Mouse (Mus musculus): ENCODE measurements around the gene Ech1. TPM values are rescaled to one million over a fixed set of nuclear protein-coding genes. Genes with fewer than 3 reads are reported as not detected.
A peak's percentile ranks its signal among the peaks of the same experiment; 100 is the strongest.

Gene Ech1
- polyA plus RNA-seq, 1 experiment from 2014 or later: 107 TPM

DNA sequence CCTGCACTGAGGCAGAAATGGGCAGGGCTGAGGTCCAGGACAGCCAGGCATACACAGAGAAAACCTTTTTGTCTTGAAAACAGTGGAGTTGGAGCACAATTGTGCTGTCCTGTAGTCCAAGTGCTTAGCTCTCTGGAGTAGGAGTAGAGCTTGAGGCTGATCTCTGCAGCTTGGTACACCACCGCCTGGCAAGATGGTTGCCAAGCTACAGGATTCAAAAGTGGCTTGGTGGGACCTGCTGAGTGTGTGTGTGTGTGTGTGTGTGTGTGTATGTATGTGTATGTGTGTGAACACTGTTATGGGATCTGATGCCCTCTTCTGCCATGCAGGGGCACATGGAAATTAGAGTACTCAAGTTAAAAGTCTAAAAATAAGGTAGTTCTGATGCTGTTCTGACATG lies 2.5 kb upstream of the Ech1 start:
- Histone ChIP-seq H3K4me1 (ENCODE audit: control insufficient read depth, insufficient read depth, low read length) (peaks cover 9% of the 10 kb centered on the region), H3K9me3 (replicated peaks; ENCODE audit: control insufficient read depth, low read length) (no peaks in the 10 kb centered on the region), H3K36me3 (ENCODE audit: control insufficient read depth, insufficient read depth, low read length) (peaks cover 59% of the 10 kb centered on the region), H3K9ac (ENCODE audit: low read length) (no peak overlapping the region), H3K4me3 (ENCODE audit: low read depth, low read length) (no peak overlapping the region), H3K27ac (ENCODE audit: low read depth, low read length) (no peak overlapping the region), H3K4me2 (ENCODE audit: low read length) (no peak overlapping the region), H3K27me3 (replicated peaks; ENCODE audit: control insufficient read depth, insufficient read depth, low read length) (no peaks in the 10 kb centered on the region)
- WGBS: 63% methylated on average over 1 of the region's 1 CpGs
- DNase-seq (ENCODE audit: low spot score) (no peak), ATAC-seq (no peak)

- H3K9me3 ChIP-seq (replicated peaks; ENCODE audit: control insufficient read depth, low read length): no peaks in the 10 kb centered on the region
- H3K27me3 ChIP-seq (replicated peaks; ENCODE audit: control insufficient read depth, insufficient read depth, low read length): no peaks in the 10 kb centered on the region
- no peak for DNase-seq (ENCODE audit: low spot score)
- peaks cover 52% of the 10 kb centered on the region for H3K36me3 ChIP-seq (ENCODE audit: control insufficient read depth, insufficient read depth, low read length)
- H3K9ac ChIP-seq (ENCODE audit: low read length): no peak overlapping the region
- 57% methylated on average over 10 of the region's 10 CpGs for WGBS
- peaks cover 9% of the 10 kb centered on the region for H3K4me1 ChIP-seq (ENCODE audit: control insufficient read depth, insufficient read depth, low read length)
- H3K4me2 ChIP-seq (ENCODE audit: low read length): no peak overlapping the region
- no peak overlapping the region for H3K4me3 ChIP-seq (ENCODE audit: low read depth, low read length)
- ATAC-seq: no peak
- H3K27ac ChIP-seq (ENCODE audit: low read depth, low read length): no peak overlapping the region
Measured at GRCm38 (mm10) chr7:28822993-28823903, 1.8 kb upstream of the Ech1 start.

GRCm38 (mm10) chr7:28823932-28824331 lies 1.1 kb upstream of the Ech1 start:
- Histone ChIP-seq H3K36me3 (ENCODE audit: control insufficient read depth, insufficient read depth, low read length) (peaks cover 45% of the 10 kb centered on the region), H3K27ac (ENCODE audit: low read depth, low read length) (no peak overlapping the region), H3K27me3 (replicated peaks; ENCODE audit: control insufficient read depth, insufficient read depth, low read length) (no peaks in the 10 kb centered on the region), H3K9me3 (replicated peaks; ENCODE audit: control insufficient read depth, low read length) (no peaks in the 10 kb centered on the region), H3K9ac (ENCODE audit: low read length) (no peak overlapping the region), H3K4me3 (ENCODE audit: low read depth, low read length) (no peak overlapping the region), H3K4me2 (ENCODE audit: low read length) (no peak overlapping the region), H3K4me1 (ENCODE audit: control insufficient read depth, insufficient read depth, low read length) (peaks cover 9% of the 10 kb centered on the region)
- ATAC-seq (no peak), DNase-seq (ENCODE audit: low spot score) (no peak)
- WGBS: 61% methylated on average over 2 of the region's 2 CpGs

DNA sequence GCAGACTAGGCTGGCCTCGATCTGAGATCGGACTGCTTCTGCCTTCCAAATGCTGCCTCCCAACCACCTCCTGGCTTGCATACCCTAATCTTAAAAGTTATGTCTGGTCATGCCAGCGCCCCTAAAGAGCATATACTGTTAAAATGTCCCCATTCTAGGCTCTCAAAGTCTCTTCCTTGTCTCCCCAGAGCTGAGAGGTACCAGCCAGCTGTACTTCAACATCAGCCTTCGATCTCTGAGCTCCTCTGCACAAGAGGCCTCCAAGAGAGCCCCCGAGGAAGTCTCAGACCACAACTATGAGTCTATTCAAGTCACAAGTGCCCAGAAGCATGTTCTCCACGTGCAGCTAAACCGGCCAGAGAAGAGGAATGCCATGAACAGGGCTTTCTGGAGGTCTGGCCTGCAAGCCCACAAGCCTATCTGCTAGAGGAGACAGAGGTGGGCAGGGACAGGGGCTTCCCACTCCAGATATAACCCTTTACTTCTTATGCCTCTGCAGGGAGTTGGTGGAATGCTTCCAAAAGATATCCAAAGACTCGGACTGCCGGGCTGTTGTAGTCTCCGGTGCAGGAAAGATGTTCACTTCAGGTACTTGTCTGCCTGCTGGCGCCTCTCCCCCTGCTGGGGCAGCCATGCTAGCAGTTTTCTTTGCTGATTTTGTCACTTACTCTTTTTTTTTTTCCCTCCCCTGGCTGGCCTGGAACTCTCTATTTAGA lies 827 bp downstream of the Ech1 start:
- H3K4me2 ChIP-seq (ENCODE audit: low read length): peak overlapping the region; percentile 69
- peaks cover 9% of the 10 kb centered on the region for H3K4me1 ChIP-seq (ENCODE audit: control insufficient read depth, insufficient read depth, low read length)
- H3K27ac ChIP-seq (ENCODE audit: low read depth, low read length): peak overlapping the region; percentile 21; the same call in 1 of the 2 replicates
- H3K4me3 ChIP-seq (ENCODE audit: low read depth, low read length): peak overlapping the region; percentile 39
- DNase-seq (ENCODE audit: low spot score): no peak
- H3K27me3 ChIP-seq (replicated peaks; ENCODE audit: control insufficient read depth, insufficient read depth, low read length): no peaks in the 10 kb centered on the region
- H3K36me3 ChIP-seq (ENCODE audit: control insufficient read depth, insufficient read depth, low read length): peaks cover 38% of the 10 kb centered on the region
- 61% methylated on average over 11 of the region's 11 CpGs for WGBS
- no peaks in the 10 kb centered on the region for H3K9me3 ChIP-seq (replicated peaks; ENCODE audit: control insufficient read depth, low read length)
- peak overlapping the region; percentile 66 for H3K9ac ChIP-seq (ENCODE audit: low read length)
- no peak for ATAC-seq

- H3K9me3 ChIP-seq (replicated peaks; ENCODE audit: control insufficient read depth, low read length): no peaks in the 10 kb centered on the region
- 92% methylated on average over 7 of the region's 7 CpGs for WGBS
- H3K9ac ChIP-seq (ENCODE audit: low read length): no peak overlapping the region
- no peak for DNase-seq (ENCODE audit: low spot score)
- H3K4me3 ChIP-seq (ENCODE audit: low read depth, low read length): no peak overlapping the region
- H3K4me1 ChIP-seq (ENCODE audit: control insufficient read depth, insufficient read depth, low read length): peaks cover 9% of the 10 kb centered on the region
- H3K27me3 ChIP-seq (replicated peaks; ENCODE audit: control insufficient read depth, insufficient read depth, low read length): no peaks in the 10 kb centered on the region
- no peak overlapping the region for H3K4me2 ChIP-seq (ENCODE audit: low read length)
- no peak overlapping the region for H3K27ac ChIP-seq (ENCODE audit: low read depth, low read length)
- ATAC-seq: no peak
- H3K36me3 ChIP-seq (ENCODE audit: control insufficient read depth, insufficient read depth, low read length): peaks cover 35% of the 10 kb centered on the region
Measured at GRCm38 (mm10) chr7:28826402-28826772, 1.4 kb downstream of the Ech1 start.

DNA sequence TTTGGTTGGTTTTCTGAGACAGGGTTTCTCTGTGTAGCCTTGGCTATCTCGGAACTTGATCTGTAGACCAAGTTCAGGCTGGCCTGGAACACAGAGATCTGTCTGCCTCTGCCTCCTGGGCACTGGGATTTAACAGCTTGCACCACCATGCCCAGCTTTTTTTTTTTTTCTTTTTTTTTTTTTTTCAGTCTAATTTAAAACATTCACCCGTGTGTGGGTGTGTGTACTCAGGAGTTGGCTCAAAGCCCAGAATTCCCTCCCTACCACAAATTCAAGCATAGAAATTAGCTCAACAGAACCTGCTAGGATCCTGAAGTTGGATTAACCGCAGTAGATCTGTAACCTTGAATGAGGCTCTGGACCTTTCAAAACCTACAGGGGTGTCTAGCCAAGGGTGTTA lies 2.3 kb downstream of the Ech1 start:
- H3K36me3 ChIP-seq (ENCODE audit: control insufficient read depth, insufficient read depth, low read length): peaks cover 33% of the 10 kb centered on the region
- DNase-seq (ENCODE audit: low spot score) (peak; percentile 83), ATAC-seq (no peak)
- WGBS: 42% methylated on average over 3 of the region's 3 CpGs
- peaks cover 9% of the 10 kb centered on the region for H3K4me1 ChIP-seq (ENCODE audit: control insufficient read depth, insufficient read depth, low read length)
- no peaks in the 10 kb centered on the region for H3K27me3 ChIP-seq (replicated peaks; ENCODE audit: control insufficient read depth, insufficient read depth, low read length)
- H3K4me2 ChIP-seq (ENCODE audit: low read length): no peak overlapping the region
- no peak overlapping the region for H3K9ac ChIP-seq (ENCODE audit: low read length)
- no peak overlapping the region for H3K4me3 ChIP-seq (ENCODE audit: low read depth, low read length)
- no peaks in the 10 kb centered on the region for H3K9me3 ChIP-seq (replicated peaks; ENCODE audit: control insufficient read depth, low read length)
- H3K27ac ChIP-seq (ENCODE audit: low read depth, low read length): no peak overlapping the region

GRCm38 (mm10) chr7:28829821-28830220 lies 4.8 kb downstream of the Ech1 start:
- H3K4me3 ChIP-seq (ENCODE audit: low read depth, low read length): no peak overlapping the region
- DNase-seq (ENCODE audit: low spot score): no peak
- no peaks in the 10 kb centered on the region for H3K27me3 ChIP-seq (replicated peaks; ENCODE audit: control insufficient read depth, insufficient read depth, low read length)
- no peak overlapping the region for H3K9ac ChIP-seq (ENCODE audit: low read length)
- no peaks in the 10 kb centered on the region for H3K9me3 ChIP-seq (replicated peaks; ENCODE audit: control insufficient read depth, low read length)
- no peak for ATAC-seq
- peaks cover 21% of the 10 kb centered on the region; the same call in 1 of the 2 replicates for H3K36me3 ChIP-seq (ENCODE audit: control insufficient read depth, insufficient read depth, low read length)
- peaks cover 5% of the 10 kb centered on the region; the same call in 1 of the 2 replicates for H3K4me1 ChIP-seq (ENCODE audit: control insufficient read depth, insufficient read depth, low read length)
- H3K4me2 ChIP-seq (ENCODE audit: low read length): no peak overlapping the region
- H3K27ac ChIP-seq (ENCODE audit: low read depth, low read length): no peak overlapping the region
- WGBS: 95% methylated on average over 8 of the region's 8 CpGs

DNA sequence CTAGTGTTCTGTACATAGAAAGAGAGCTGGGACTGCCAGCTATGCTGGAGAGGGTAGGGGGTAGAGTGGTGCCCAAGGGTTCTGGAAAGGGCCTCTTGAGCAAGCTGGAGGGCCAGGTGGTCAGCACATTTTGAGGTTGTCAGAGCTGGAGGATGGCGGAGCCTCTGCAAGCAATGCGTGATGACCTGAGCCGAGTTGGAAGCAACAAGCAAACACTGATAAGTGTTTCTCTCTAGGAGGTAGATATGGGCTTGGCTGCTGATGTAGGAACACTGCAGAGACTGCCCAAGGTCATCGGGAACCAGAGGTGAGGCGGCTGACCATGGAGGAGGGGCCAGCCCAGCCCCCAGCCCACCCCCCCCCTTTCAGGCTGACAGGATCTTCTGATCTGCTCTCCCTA lies 6.0 kb downstream of the Ech1 start:
- Histone ChIP-seq H3K27me3 (replicated peaks; ENCODE audit: control insufficient read depth, insufficient read depth, low read length) (no peaks in the 10 kb centered on the region), H3K4me2 (ENCODE audit: low read length) (no peak overlapping the region), H3K4me1 (ENCODE audit: control insufficient read depth, insufficient read depth, low read length) (no peaks in the 10 kb centered on the region), H3K9me3 (replicated peaks; ENCODE audit: control insufficient read depth, low read length) (no peaks in the 10 kb centered on the region), H3K9ac (ENCODE audit: low read length) (no peak overlapping the region), H3K27ac (ENCODE audit: low read depth, low read length) (no peak overlapping the region), H3K4me3 (ENCODE audit: low read depth, low read length) (no peak overlapping the region), H3K36me3 (ENCODE audit: control insufficient read depth, insufficient read depth, low read length) (peaks cover 21% of the 10 kb centered on the region; the same call in 1 of the 2 replicates)
- DNase-seq (ENCODE audit: low spot score) (no peak), ATAC-seq (no peak)
- 93% methylated on average over 5 of the region's 5 CpGs for WGBS

Measured in forebrain, embryonic 14.5 days (tissue).